In genomic region chr5:74173162-74173844, GRCm38 (mm10) we compare ENCODE assay signal across 7 mouse cellular contexts. TPM values are rescaled to one million over a fixed set of nuclear protein-coding genes. Genes with fewer than 3 reads are reported as not detected.
DNase-seq lines count a peak whose midpoint lies in the region; ATAC-seq lines count a peak whose summit lies in the region.

No protein-coding gene starts in this region.

- no peak for ATAC-seq in erythroid progenitor cell, adult 5-6 weeks (replicated peaks; ENCODE audit: low FRiP score, poor library complexity, severe bottlenecking)

- peak; percentile 80 for DNase-seq in Muller cell, postnatal 12 days (ENCODE audit: inconsistent ontology term)
- DNase-seq in brain, adult 2 months (ENCODE audit: low read depth, low spot score), result peak; percentile 43
- DNase-seq in heart, adult 8-10 months (ENCODE audit: low spot score), result peak; percentile 71
- DNase-seq in kidney, postnatal 4 days, result peak; percentile 29 to 48
- no peak for DNase-seq in thymus, postnatal 25 days
- no peak for DNase-seq in retina, postnatal 1 day

RNA-seq across cellular contexts. Expression of gene Rasl11b, which starts 21.8 kb away (rescaled TPM):
- 10 to 100 TPM; 36.0 to 52.1 (median 41.2) TPM for total RNA-seq in heart, adult 8-10 months (2022)
- total RNA-seq in erythroid progenitor cell, adult 5-6 weeks (2015; ENCODE audit: low replicate concordance), result not detected in 2 replicates
- total RNA-seq in erythroid progenitor cell, adult 5-6 weeks (2017; ENCODE audit: low replicate concordance), result not detected in 2 replicates

Comparison
In these comparisons a context has a peak if more than half of its experiments do, and no peak if none do; other contexts are left out.
1. DNase-seq: peak in Muller cell, postnatal 12 days (single experiment), brain, adult 2 months (single experiment), heart, adult 8-10 months (single experiment) and kidney, postnatal 4 days (2 of 2); none in thymus, postnatal 25 days (single experiment) and retina, postnatal 1 day (single experiment).
2. RNA of gene Rasl11b, which starts 21.8 kb away (total RNA-seq): 36.0 to 52.1 TPM in heart, adult 8-10 months; not detected in erythroid progenitor cell, adult 5-6 weeks; every median in the first group is over 10 times any median in the second.